Mouse (Mus musculus): ENCODE measurements at regions not wholly inside any gene's neighbourhood (a gene's known extent, or its start where the extent isn't known, plus 50 kb on each side); places are given as distances from the start of the nearest gene placed in this dataset.

DNA sequence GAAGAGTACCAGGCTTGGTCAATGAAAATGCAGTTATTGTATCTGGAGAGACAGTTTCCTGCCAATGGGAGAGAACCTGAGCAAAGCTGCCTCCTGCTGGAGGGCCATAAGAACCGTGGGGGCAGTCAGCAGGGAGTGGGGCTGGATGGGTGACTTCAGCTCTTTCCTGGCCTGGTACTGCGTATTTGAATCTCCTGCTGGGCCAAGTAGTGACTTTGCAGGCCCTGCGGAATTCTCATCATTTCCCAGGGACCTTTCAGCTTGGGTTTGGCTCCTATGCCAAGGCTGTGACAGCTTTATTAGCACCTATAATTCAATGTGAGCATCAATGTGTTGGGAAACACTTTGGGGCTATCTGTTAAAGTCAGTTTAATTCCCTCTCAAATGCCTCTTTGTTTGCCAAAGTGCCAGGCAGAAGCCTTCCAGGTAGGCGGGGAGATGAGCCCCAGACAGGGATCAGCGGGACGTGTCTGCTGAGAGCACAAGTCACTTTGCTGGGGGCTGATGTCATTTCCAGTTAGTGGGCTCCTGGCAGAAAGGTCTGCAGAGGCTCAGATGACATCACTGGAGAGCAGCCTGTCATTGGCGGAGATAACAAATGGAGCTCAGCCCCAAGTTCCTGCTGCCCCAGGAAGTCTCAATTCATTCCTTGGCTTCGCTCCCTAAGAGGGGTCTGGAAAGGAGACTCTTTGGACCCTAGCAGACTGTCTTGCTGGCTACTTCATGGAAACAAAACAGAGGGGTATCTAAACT lies 630.5 kb downstream of the Insc start:
- Histone ChIP-seq H3K4me1 (ENCODE audit: control insufficient read depth in 2 of 2, insufficient read depth in 2 of 2, low read length in 2 of 2, poor library complexity in 1 of 2) (no peaks in the 10 kb centered on the region), H3K36me3 (ENCODE audit: control insufficient read depth, insufficient read depth, low read length, poor library complexity, severe bottlenecking) (no peaks in the 10 kb centered on the region), H3K27ac (ENCODE audit: insufficient read depth, low read depth, low read length, poor library complexity, severe bottlenecking) (no peak overlapping the region), H3K4me3 (ENCODE audit: insufficient read depth in 1 of 2, low read depth in 1 of 2, low read length in 2 of 2, poor library complexity in 1 of 2, severe bottlenecking in 1 of 2) (no peak overlapping the region), H3K9ac (ENCODE audit: insufficient read depth, low read depth, low read length, poor library complexity, severe bottlenecking) (no peak overlapping the region), H3K9me3 (ENCODE audit: control insufficient read depth, insufficient read depth, low read depth, low read length) (no peaks in the 10 kb centered on the region)
- DNase-seq (ENCODE audit: low read depth, low spot score), result no peak
- in situ Hi-C loops (cut with MboI; ENCODE audit: low sequenced_read_pairs in 2 of 2, unreplicated experiment in 2 of 2), result no loop called here
- TF ChIP-seq HCFC1 (IDR thresholded peaks at IDR 0.05; ENCODE audit: borderline replicate concordance, insufficient read depth, low read length) (no peak), ZNF384 (IDR thresholded peaks at IDR 0.05; ENCODE audit: low read depth, low read length) (no peak), MAFK (IDR thresholded peaks at IDR 0.05; ENCODE audit: insufficient read depth, low read depth, low read length) (no peak), CHD2 (IDR thresholded peaks at IDR 0.05; ENCODE audit: low read depth, low read length) (no peak), ZC3H11A (IDR thresholded peaks at IDR 0.05; ENCODE audit: borderline replicate concordance, low read depth, low read length) (no peak)

DNA sequence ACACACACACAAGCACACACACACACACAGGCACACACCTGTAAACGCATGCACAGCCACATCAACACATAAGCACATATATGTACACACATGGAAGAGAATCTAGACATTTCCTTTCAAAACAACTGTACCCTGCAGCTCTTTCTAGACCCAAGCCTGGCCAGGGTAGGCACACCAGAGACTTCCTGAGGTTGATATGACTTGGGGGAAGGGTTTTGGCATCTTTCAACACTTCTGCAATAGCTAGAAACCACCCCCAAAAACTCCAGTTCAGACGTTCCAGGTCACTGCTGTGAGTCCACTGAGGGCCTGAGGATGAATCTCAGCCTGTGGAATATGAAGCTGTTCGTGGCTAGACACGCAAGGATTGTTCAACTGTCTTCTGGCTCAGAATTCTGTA lies 632.6 kb downstream of the Insc start:
- Histone ChIP-seq H3K36me3 (ENCODE audit: control insufficient read depth, insufficient read depth, low read length, poor library complexity, severe bottlenecking) (no peaks in the 10 kb centered on the region), H3K9ac (ENCODE audit: insufficient read depth, low read depth, low read length, poor library complexity, severe bottlenecking) (no peak overlapping the region), H3K4me1 (ENCODE audit: control insufficient read depth in 2 of 2, insufficient read depth in 2 of 2, low read length in 2 of 2, poor library complexity in 1 of 2) (no peaks in the 10 kb centered on the region), H3K27ac (ENCODE audit: insufficient read depth, low read depth, low read length, poor library complexity, severe bottlenecking) (no peak overlapping the region), H3K9me3 (ENCODE audit: control insufficient read depth, insufficient read depth, low read depth, low read length) (no peaks in the 10 kb centered on the region), H3K4me3 (ENCODE audit: insufficient read depth in 1 of 2, low read depth in 1 of 2, low read length in 2 of 2, poor library complexity in 1 of 2, severe bottlenecking in 1 of 2) (no peak overlapping the region)
- in situ Hi-C loops (cut with MboI; ENCODE audit: low sequenced_read_pairs in 2 of 2, unreplicated experiment in 2 of 2), result no loop called here
- DNase-seq (ENCODE audit: low read depth, low spot score), result no peak
- TF ChIP-seq HCFC1 (IDR thresholded peaks at IDR 0.05; ENCODE audit: borderline replicate concordance, insufficient read depth, low read length) (no peak), ZC3H11A (IDR thresholded peaks at IDR 0.05; ENCODE audit: borderline replicate concordance, low read depth, low read length) (no peak), CHD2 (IDR thresholded peaks at IDR 0.05; ENCODE audit: low read depth, low read length) (no peak), ZNF384 (IDR thresholded peaks at IDR 0.05; ENCODE audit: low read depth, low read length) (no peak), MAFK (IDR thresholded peaks at IDR 0.05; ENCODE audit: insufficient read depth, low read depth, low read length) (no peak)

DNA sequence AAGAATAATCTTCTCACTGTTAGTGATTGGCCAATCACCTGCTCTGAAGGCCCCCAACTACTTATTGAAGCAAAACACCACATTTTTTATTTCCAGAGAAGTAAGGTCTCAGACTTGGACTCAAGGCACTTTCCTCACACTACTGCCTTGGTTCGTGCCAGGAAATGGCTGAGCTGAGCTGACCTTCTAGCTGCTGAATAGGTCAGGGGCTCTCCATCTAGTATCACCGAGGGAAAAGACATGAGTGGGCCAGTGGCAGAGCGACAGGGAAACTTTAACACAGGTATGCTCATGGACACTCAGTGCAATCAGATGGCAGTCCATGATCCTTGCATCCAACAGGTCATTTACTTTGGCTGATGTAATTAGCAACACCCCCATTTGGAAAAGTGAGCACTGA lies 635.3 kb downstream of the Insc start:
- H3K9ac ChIP-seq (ENCODE audit: insufficient read depth, low read depth, low read length, poor library complexity, severe bottlenecking), result no peak overlapping the region
- no peak for TF ChIP-seq ZNF384 (IDR thresholded peaks at IDR 0.05; ENCODE audit: low read depth, low read length)
- TF ChIP-seq HCFC1 (IDR thresholded peaks at IDR 0.05; ENCODE audit: borderline replicate concordance, insufficient read depth, low read length), result no peak
- no peak for TF ChIP-seq CHD2 (IDR thresholded peaks at IDR 0.05; ENCODE audit: low read depth, low read length)
- TF ChIP-seq ZC3H11A (IDR thresholded peaks at IDR 0.05; ENCODE audit: borderline replicate concordance, low read depth, low read length), result no peak
- TF ChIP-seq MAFK (IDR thresholded peaks at IDR 0.05; ENCODE audit: insufficient read depth, low read depth, low read length), result no peak
- DNase-seq (ENCODE audit: low read depth, low spot score), result no peak
- no peaks in the 10 kb centered on the region for H3K36me3 ChIP-seq (ENCODE audit: control insufficient read depth, insufficient read depth, low read length, poor library complexity, severe bottlenecking)
- H3K9me3 ChIP-seq (ENCODE audit: control insufficient read depth, insufficient read depth, low read depth, low read length), result no peaks in the 10 kb centered on the region
- H3K4me1 ChIP-seq (ENCODE audit: control insufficient read depth in 2 of 2, insufficient read depth in 2 of 2, low read length in 2 of 2, poor library complexity in 1 of 2), result peaks cover 0 to 2% of the 10 kb centered on the region in 2 experiments; a peak in 1 of 4 replicates
- no peak overlapping the region for H3K4me3 ChIP-seq (ENCODE audit: insufficient read depth in 1 of 2, low read depth in 1 of 2, low read length in 2 of 2, poor library complexity in 1 of 2, severe bottlenecking in 1 of 2)
- in situ Hi-C loops (cut with MboI; ENCODE audit: low sequenced_read_pairs in 2 of 2, unreplicated experiment in 2 of 2), result no loop called here
- H3K27ac ChIP-seq (ENCODE audit: insufficient read depth, low read depth, low read length, poor library complexity, severe bottlenecking), result no peak overlapping the region

DNA sequence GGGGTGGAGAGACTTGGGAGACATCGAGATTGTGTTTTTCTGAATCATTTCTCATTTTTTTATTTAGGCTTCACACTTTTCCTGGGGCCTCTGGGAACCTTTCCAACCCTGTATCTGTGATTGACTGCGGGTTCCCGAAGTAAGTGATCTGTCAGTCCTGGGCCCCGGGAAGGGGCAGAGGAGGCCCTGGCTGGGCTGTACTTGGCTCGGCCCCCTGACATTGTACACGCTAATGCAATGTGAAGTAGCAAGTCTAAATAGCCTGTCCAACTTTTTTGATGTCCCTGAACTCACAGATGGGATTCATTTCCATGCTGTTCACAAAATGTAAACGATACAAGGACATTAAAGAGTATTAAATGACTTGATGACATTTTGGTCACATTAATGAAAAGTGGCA lies 636.1 kb downstream of the Insc start:
- H3K9ac ChIP-seq (ENCODE audit: insufficient read depth, low read depth, low read length, poor library complexity, severe bottlenecking), result no peak overlapping the region
- H3K4me1 ChIP-seq (ENCODE audit: control insufficient read depth in 2 of 2, insufficient read depth in 2 of 2, low read length in 2 of 2, poor library complexity in 1 of 2), result peaks cover 0 to 2% of the 10 kb centered on the region in 2 experiments; a peak in 1 of 4 replicates
- H3K9me3 ChIP-seq (ENCODE audit: control insufficient read depth, insufficient read depth, low read depth, low read length), result no peaks in the 10 kb centered on the region
- no peak overlapping the region for H3K4me3 ChIP-seq (ENCODE audit: insufficient read depth in 1 of 2, low read depth in 1 of 2, low read length in 2 of 2, poor library complexity in 1 of 2, severe bottlenecking in 1 of 2)
- in situ Hi-C loops (cut with MboI; ENCODE audit: low sequenced_read_pairs in 2 of 2, unreplicated experiment in 2 of 2), result no loop called here
- H3K27ac ChIP-seq (ENCODE audit: insufficient read depth, low read depth, low read length, poor library complexity, severe bottlenecking), result no peak overlapping the region
- TF ChIP-seq HCFC1 (IDR thresholded peaks at IDR 0.05; ENCODE audit: borderline replicate concordance, insufficient read depth, low read length) (no peak), MAFK (IDR thresholded peaks at IDR 0.05; ENCODE audit: insufficient read depth, low read depth, low read length) (no peak), ZC3H11A (IDR thresholded peaks at IDR 0.05; ENCODE audit: borderline replicate concordance, low read depth, low read length) (no peak), CHD2 (IDR thresholded peaks at IDR 0.05; ENCODE audit: low read depth, low read length) (no peak), ZNF384 (IDR thresholded peaks at IDR 0.05; ENCODE audit: low read depth, low read length) (no peak)
- no peak for DNase-seq (ENCODE audit: low read depth, low spot score)
- H3K36me3 ChIP-seq (ENCODE audit: control insufficient read depth, insufficient read depth, low read length, poor library complexity, severe bottlenecking), result no peaks in the 10 kb centered on the region

Data from ES-E14 (cell line).